Mouse (Mus musculus) spleen, adult 10 weeks (tissue): ENCODE results near the gene Fam161a. TPM values are rescaled to one million over a fixed set of nuclear protein-coding genes. Genes with fewer than 3 reads are reported as not detected.

Experiments
- polyA plus RNA-seq: library from polyadenylated mRNA; stranded (reverse); fragments of 350-450 nt; fragmentation: Illumina TruSeq; extraction: RNeasy Lipid Tissue Mini Kit (QIAGEN cat#74804); gene quantifications from one replicate; pipeline ENCODE4 v1.2.3, GENCODE M21; 2015; ENCODE audit warnings: low replicate concordance; ENCODE audit not compliant: insufficient read depth

The Fam161a gene
- 3.5 TPM for polyA plus RNA-seq

GRCm38 (mm10) chr11:23007481-23008180 lies at the start of gene Fam161a:
Fam161a (plus strand) TSS chr11:23007531.

GRCm38 (mm10) chr11:22971835-22972709 lies 35.3 kb upstream of the Fam161a start, which contains the start of gene Zrsr1:
Zrsr1 (plus strand) TSS chr11:22972005.

DNA sequence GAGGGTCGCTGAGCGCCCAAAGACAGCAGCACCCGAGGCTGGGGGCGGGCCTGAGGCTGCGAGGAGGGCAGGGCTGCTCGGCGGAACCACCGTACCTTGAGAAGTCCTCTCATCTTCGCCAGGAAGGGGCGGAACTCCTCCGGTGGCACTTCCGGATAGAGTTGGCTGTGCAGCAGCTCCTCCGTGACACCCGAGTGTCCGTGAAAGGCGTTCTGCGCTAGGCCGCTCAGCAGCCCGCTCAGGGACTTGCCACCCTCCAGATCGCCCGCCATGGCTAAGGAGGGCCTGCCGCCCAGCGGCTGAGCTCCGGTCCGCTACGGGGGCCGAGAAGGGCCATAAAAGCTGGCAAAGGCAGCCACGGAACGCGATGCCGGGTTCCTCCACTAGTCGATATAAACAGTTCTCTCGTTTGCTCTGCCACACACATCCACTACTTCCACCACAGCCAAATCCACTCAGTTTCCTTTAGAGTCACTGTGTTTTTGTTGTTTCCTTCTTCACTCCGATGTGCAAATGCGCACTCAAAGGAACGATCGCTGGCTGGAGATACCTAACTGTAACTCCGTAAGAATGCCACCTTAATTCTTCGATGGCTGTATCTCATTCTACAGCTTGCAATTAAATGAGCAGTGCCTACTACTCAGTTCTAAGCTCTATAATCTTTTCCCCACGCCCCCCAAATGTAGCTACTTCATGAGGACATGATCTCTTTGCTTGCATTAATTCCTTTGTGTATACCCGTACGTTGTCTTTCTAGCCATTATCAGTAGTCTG lies 25.2 kb upstream of the Fam161a start, which contains the start of the genes Gm28048 and Commd1:
Gene Gm28048, minus strand, starts transcription at position 107 of the 774 bp plus-strand sequence.
Gene Commd1, minus strand, starts transcription at position 399 of the 774 bp plus-strand sequence.

GRCm38 (mm10) chr11:22990393-22991126 lies 16.8 kb upstream of the Fam161a start, which contains the start of gene Cct4:
Cct4 (plus strand) TSS chr11:22990519.

Other genes starting within 250 kb of the Fam161a start
- 69.6 TPM for gene B3gnt2, start 146.6 kb upstream of the Fam161a start, polyA plus RNA-seq
- gene Zrsr1, start 35.5 kb upstream of the Fam161a start, polyA plus RNA-seq: 55.2 TPM
- 59.6 TPM for gene Gm28048, start 25.4 kb upstream of the Fam161a start, polyA plus RNA-seq
- gene Commd1, start 25.1 kb upstream of the Fam161a start, polyA plus RNA-seq: 72.2 TPM
- 298 TPM for gene Cct4, start 17.0 kb upstream of the Fam161a start, polyA plus RNA-seq
- 167 TPM for gene Xpo1, start 248.5 kb downstream of the Fam161a start, polyA plus RNA-seq